Mouse (Mus musculus): ENCODE results near the gene Acox2. TPM values are rescaled to one million over a fixed set of nuclear protein-coding genes. Genes with fewer than 3 reads are reported as not detected.

The Acox2 gene
- total RNA-seq, 2 experiments from 2014 or later = 0.70 TPM; not detected in 1

DNA sequence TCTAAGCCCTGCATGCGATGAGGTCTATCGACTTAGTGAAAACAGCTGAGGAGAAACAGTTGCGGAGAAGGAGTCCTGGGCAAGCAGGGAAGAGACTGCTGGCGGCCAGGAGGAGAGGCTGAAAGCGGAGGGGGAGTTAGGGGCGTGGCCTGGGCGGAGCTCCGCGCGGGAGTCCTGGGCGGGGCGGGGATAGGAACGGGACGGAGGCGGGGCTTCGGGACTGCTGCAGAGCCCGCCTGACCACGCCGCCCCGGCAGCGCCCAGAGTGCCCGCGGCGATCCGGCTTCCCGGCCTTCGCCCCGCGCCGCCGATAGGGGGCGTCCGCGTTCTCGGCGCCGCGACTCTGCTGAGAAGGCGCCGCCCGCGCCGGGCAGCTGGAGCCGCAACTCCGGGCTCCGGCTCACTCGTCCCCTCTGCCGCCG lies 45.3 kb downstream of the Acox2 start, which contains the start of gene Kctd6:
TSS of gene Kctd6 (plus strand) at position 338 of the 422 bp plus-strand sequence.
- peak; percentile 100 for DNase-seq

DNA sequence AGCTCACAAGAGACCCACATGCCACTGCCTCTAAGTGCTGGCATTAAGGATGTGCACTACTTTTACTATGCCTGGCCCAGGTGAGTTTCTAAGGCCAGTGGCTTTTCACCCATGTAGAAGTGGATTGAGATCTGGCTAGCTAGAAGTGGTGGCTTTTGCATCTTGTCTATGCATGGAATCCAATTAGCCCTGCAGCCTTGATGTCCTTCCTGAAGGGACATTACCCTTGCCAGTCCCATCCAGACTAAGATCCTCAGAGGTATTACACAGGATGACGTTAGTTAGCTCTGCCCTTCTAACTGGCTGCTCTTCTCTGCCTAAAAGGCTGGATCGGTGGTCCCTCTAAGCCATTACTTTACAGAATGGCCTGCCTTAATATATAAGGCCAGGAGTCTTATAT lies 46.2 kb downstream of the Acox2 start:
- DNase-seq = no peak

DNA sequence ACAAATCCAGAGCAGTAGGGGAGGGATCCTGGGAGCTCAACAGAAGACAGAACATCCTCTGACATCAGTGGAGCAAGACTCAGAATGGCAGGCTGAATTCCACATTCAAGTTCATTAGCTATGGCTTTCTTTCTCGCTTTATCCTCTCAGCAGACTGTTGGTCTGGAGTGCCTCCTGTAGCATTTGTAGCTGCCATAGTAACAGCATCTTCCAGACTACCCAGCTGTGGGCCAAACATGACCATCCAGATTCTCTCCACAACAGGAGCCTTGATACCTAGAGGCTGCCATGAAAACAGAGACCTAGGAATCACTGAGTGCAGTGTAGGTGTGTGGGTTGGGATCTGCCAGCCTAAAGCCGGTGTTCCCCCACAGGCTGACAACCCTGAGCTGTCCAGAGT lies 49.3 kb downstream of the Acox2 start:
- no peak for DNase-seq

DNA sequence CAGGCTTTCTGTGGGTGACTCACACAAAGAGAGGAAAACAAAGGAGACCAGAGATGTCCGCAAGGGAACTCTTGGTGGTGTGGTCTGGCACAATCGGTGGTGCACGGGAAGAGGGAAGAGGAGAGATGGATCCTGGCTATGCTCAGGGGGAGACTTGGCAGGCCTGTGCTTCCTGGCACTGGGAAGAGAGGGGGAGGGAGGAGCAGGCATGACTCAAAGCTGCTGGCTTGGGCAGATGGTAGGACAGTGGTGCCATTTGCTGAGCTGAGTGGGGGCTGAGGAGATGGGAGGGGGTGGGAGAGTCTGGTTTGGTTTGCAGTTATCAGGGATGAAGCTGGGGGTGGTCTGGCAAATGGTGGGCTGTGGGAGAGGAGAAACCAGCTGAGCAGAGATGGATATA lies 50.3 kb downstream of the Acox2 start:
- no peak for DNase-seq

DNA sequence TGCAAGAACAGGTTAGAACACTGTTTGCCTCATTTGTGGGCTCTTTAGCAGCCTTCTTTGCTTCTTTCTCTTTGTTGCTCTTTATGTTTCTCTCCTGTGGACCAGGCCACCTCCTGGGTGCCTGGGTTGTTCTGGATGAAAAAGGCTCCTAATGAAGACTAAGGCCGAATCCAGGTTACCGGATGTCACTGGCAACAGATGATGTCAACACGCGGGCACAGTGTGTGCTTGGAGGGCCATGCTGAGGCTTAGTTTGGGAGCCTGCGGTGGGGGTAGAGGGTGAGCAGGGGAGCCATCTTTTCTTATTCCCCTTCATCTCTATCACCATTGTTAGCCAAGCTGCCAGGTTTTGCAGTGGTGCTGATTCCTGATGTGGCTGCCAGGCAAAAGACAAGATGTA lies 51.6 kb downstream of the Acox2 start:
- DNase-seq = no peak

DNA sequence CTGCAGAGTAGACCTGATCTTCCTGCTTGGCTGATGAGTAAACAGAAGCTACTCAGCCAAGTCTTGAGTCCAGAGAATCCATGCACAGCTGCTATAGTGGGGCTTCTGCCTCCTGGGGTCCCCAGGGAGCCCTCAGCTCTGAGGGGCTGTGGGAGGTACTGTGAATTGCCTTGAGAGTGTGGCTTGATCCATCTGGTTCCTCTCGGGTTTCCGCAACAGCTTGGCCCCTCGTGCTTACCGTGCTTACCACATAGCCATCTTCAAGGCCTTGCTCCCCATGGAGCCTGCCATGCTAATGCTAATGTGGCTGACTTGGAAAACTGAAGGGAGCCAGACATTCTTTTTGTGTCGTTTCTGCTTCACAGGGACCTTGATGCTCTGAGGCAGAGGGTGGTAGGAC lies 52.0 kb downstream of the Acox2 start:
- DNase-seq = no peak

DNA sequence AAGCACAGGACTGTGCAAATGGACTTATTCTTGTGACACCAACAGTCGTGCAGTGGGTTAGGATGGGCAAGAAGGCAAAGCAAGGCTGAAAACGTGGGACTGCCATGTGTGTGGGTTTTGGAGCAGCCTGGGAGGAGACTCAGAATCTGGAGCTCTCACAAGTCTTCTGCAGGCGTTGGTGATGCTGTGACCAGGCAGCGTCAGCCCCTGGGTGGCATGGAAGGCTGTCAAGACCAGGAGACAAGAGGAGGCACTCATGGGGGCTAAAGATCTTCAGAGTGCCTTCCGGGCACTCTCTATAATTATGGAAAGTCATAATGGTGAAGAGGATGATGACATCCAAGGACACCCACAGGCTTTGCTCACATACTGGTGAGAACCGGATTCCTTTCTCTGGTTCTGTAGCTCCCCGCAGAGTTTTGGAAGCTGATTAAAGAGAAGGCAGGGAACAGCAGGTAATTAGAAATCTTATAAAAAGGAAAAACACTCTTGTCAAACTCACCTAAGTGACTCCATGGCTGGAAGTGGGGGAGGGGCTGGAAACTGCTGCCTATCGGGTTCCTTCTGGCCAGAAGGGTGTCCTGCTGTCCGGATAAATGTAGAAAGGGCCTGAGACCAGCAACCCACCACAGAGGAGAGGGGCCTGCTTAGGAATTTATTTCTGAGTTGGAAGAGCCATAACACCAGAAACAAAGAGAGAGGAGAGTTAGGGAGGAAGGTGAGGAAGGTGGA lies 52.8 kb downstream of the Acox2 start:
- no peak for DNase-seq

DNA sequence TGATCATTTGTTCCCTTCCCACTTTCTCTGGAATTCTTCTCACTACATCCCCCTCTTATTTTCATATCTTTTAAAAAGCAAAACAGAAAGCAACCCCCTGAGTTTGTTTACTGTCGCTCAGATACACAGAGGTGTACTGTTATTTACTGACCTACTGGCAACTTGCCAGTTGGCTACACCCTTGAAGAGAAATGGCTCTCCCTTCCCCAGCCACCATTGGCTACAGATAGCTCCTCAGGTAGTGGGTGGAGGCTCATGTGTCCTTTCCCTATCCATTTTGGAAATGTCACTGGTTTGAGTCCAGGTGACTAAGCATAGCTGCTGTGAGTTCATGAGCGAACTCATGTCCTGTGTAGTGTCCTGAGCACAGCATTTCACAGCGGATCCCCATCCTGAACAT lies 57.4 kb downstream of the Acox2 start:
- DNase-seq = no peak

DNA sequence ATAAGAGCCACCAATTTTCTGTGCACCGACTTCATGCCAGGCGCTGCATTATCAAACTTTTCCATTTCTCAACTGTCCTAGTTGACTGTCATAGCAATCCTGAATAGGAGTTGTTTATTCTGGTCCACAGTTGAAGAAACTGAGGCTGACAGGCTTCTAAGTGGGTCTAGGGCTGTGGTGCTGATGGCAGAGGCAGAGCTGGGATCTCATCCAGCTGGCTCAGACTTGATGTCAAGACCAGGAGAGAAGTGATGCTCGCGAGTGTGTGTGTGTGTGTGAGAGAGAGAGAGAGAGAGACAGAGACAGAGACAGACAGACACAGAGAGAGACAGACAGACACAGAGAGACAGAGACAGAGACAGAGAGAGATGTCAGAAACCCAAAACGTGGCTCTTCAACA lies 58.4 kb downstream of the Acox2 start:
- DNase-seq = no peak

DNA sequence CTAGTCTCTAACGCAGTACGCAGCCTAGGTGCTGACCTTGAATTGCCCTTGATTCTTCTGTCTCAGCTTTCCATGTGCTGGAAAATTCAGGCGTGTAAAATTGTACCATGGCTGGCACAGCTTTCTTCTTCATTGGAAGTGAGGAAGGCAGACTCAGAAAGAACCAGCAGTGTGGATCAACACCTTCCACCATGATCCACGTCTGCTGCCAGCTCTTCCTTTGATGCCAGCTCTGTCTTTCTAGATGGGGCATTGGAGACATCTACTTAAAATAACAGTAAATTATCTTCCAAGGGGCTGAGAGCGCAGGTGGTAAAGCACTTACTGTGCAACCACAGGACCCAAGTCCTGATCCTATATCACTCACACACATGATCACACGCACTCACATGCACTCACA lies 66.4 kb downstream of the Acox2 start:
- DNase-seq = no peak

DNA sequence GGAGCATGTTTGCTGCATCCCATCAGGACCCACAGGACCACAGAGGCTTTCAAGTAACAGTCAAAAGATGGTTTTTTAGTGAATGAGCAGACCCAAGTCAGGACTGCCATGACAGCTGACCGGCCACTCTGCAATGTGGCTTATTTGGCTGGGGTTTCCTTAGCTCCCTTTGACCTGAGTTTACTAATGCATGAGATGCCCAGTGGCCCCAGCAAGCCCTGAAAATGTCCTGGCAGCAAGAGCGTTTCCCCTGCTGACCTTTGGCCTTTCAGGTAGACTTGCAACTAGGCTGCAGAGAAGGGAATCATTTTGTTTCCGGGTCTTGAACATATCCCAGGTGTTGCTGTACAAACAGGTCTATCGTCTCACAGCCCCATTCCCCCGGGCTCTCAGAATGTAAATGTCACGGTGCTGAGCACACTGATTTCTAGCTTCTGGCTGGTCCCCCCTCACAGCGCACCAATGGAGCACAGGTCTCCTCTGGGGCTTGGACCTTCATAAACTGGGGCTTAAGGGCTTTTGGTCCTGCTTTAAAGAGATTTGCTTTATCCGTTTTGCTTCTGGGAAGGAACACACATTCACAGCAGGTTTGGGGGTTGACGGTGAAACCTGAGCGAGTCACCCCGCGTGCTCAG lies 67.7 kb downstream of the Acox2 start:
- no peak for DNase-seq

DNA sequence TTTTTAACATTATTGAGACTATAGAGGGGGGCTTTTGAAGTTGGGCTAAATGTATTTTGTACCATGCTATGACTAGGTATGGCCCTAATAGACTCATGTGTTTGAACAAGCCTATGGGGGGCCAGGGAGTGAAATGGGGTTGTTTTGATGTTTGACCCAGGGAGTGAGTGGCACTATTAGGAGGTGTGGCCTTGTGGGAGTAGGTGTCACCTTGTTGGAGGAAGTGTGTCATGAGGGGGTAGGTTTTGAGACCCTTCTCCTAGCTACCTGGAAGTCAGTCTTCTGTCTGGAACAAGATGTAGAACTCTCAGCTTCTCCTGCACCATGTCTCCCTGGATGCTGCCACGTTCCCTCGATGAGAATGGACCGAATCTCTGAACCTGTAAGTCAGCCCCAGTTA lies 68.6 kb downstream of the Acox2 start:
- DNase-seq = no peak

DNA sequence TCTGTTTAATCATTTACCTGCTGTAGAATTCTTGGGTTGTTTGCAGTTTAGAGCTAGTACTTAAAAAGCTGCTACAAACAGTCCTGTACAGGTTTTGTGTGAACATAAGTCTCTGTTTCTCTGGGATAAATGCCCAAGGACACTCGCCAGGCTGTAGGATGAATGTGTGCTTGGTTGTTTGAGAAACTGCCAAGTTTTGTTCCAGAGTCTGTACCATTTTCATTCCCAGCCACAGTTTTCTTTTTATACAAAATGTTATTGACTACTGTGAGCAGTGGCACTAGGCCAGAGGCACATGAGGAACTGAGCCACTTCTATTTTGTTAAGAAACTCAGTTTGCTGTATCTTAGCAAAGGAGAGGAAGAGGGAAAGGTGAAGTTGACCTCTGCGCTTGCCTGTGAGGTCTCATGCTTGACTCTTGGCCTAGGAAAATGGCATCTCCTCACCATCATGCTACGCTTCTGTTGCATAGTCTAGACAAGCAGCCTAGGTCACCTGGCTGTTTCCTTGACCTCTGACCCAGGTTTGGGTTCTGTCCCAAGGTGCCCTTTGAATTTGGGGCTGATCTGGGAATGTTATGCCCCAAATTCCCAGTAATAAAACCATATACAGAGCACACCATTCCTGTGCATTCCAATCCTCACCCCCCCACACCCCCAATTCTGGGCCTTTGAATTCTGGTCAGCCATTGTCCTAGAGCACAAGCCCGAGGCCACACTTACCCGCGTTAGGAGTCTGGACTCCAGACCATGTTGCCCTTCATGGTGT lies 72.7 kb downstream of the Acox2 start:
- DNase-seq = no peak

DNA sequence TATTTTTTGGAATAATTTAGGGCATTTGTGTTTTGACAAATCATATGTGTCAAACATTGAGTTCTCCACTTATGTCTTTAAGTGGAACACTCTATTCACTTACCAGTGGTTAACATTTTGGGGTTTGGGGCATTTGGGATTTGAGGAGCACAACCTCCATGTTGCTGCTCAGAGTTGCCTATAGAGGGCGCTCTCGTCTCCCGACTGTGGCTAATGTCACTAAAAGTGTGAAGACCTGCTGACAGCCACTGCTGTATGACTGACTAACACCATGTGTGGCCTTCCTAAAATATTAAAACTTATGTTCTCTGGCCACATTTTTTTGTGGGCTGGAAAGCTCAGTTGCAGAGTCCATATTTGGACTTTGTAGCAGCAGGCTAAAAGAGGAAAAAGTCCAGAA lies 75.8 kb downstream of the Acox2 start:
- DNase-seq = no peak

DNA sequence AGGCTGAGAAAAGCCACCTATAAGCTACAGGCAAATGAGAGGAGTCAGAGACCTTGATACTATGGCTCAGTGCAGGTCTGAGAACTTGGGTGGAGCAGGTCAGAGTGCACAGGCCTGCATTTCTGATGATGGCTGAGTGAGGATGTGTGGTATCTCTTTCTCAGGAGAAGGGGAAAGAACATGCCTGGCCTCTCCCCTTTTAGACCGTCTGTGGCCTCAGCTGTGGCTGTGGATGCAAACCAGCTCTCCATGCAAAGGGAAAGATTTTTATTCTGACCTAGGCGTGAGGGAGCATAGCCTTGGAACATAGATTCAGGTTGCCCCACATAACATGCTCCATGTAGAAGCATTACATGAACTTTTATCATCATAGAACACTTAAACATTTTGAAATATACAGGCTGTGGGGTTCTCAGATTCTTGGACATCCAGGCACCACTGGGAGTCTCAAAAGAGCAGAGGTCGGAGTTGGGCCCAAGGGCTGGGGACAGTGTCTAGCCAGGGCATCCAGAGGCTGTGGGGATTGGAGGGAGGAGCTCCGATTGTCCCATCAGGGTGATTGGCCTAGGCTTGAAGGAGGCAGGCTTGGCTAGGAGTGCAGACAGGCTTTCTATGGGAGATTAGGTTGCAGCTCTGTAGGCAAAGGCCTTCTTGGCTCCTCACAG lies 78.7 kb downstream of the Acox2 start:
- DNase-seq = no peak

DNA sequence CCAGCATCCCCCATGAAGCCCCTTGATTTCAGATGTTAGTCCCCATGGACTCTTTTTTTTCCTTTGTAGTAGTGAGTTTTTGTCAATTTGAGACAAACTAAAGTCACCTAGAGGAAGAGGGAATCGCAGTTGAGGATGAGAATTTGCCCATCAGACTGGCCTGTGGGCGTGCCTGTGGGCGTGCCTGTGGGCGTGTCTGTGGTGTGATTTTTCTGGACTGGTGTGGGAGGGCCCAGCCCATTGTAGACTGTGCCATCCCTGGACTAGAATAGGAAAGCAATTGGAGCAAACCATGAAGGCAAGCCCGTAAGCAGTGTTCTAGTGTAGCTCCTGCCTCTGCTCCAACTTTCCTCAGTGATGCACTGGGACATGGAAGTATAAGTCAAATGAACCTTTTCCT lies 82.9 kb downstream of the Acox2 start:
- peak; percentile 19 for DNase-seq

Other genes starting within 250 kb of the Acox2 start
- 10 to 100 TPM; 21.4 to 22.7 TPM for gene Rpp14, start 179.0 kb downstream of the Acox2 start, total RNA-seq (2021)
- gene Pxk, start 161.1 kb downstream of the Acox2 start, total RNA-seq (2021) = 10 to 100 TPM; 12.4 to 15.2 TPM
- gene Pdhb, start 86.3 kb downstream of the Acox2 start, total RNA-seq (2021) = 100 to 1,000 TPM; 310 to 359 TPM
- gene Kctd6, start 45.2 kb downstream of the Acox2 start, total RNA-seq (2021) = 1 to 10 TPM; 8.8 to 9.3 TPM
- 1 to 10 TPM; 1.7 to 4.4 TPM for gene Fam107a, start 58.7 kb upstream of the Acox2 start, total RNA-seq (2021)
- gene Oit1, start 119.4 kb upstream of the Acox2 start, total RNA-seq (2021) = not detected